Mouse (Mus musculus): ENCODE results near the gene Plcxd2. TPM values are rescaled to one million over a fixed set of nuclear protein-coding genes. Genes with fewer than 3 reads are reported as not detected.

The Plcxd2 gene
- polyA plus RNA-seq (2012; rRNA removed): 11.1 and 11.4 TPM in 2 replicates

GRCm38 (mm10) chr16:46010153-46010905, at the start of gene Plcxd2:
TSS of gene Plcxd2 (minus strand) at chr16:46010218.
- peak; percentile 98 for DNase-seq (ENCODE audit: low read depth)
- no peak for TF ChIP-seq CTCF (IDR thresholded peaks at IDR 0.05; ENCODE audit: borderline replicate concordance, extremely low read depth, insufficient read depth, insufficient read length)
- peak; percentile 79; the same call in 1 of the 2 replicates for TF ChIP-seq POLR2A (IDR thresholded peaks at IDR 0.05; ENCODE audit: borderline replicate concordance, extremely low read depth, insufficient read depth, insufficient read length, poor library complexity, severe bottlenecking)

- no peak for DNase-seq (ENCODE audit: low read depth)
- TF ChIP-seq POLR2A (IDR thresholded peaks at IDR 0.05; ENCODE audit: borderline replicate concordance, extremely low read depth, insufficient read depth, insufficient read length, poor library complexity, severe bottlenecking) (no peak), CTCF (IDR thresholded peaks at IDR 0.05; ENCODE audit: borderline replicate concordance, extremely low read depth, insufficient read depth, insufficient read length) (no peak)
Measured at GRCm38 (mm10) chr16:46046906-46047305, 36.9 kb upstream of the Plcxd2 start.

DNA sequence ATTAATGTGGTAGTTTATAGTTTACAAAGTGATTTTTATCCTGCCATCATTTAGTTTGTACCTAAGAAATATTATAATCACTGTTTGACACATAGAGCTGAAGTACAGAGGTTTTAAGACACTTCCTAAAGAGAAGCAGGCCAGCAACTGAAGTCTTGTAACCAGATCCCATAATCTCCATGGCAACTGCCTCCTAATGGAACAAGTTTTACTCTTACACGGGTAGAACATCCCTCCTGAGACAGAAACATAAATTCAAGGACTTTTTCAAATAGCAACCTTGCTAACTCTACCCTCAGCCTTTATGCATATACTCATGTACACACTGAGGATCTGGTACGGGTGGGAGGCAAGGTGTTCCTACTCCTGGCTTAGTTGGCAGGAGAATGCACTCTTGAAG, 26.2 kb upstream of the Plcxd2 start:
- peak; percentile 34 for DNase-seq (ENCODE audit: low read depth)
- TF ChIP-seq CTCF (IDR thresholded peaks at IDR 0.05; ENCODE audit: borderline replicate concordance, extremely low read depth, insufficient read depth, insufficient read length): no peak
- no peak for TF ChIP-seq POLR2A (IDR thresholded peaks at IDR 0.05; ENCODE audit: borderline replicate concordance, extremely low read depth, insufficient read depth, insufficient read length, poor library complexity, severe bottlenecking)

DNA sequence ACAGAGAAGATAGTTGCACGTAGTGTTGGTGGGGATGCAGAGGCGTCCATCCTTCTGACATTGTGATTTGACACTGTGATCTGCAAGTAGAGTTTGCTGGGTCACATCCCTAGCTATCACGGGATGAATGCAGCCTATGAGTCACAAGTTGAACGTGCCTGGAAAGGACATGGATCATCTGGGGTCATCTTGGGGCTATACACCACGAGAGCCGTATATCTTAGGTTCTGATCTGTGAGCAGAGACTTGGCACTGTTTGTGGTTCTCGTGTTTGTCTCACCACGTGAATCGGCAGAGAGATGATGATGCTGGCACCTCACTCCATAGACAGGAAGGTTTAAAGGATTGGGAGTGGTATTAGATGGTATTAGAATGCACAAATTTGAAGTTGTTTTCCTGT, 23.9 kb upstream of the Plcxd2 start:
- no peak for DNase-seq (ENCODE audit: low read depth)
- TF ChIP-seq CTCF (IDR thresholded peaks at IDR 0.05; ENCODE audit: borderline replicate concordance, extremely low read depth, insufficient read depth, insufficient read length) (no peak), POLR2A (IDR thresholded peaks at IDR 0.05; ENCODE audit: borderline replicate concordance, extremely low read depth, insufficient read depth, insufficient read length, poor library complexity, severe bottlenecking) (no peak)

DNA sequence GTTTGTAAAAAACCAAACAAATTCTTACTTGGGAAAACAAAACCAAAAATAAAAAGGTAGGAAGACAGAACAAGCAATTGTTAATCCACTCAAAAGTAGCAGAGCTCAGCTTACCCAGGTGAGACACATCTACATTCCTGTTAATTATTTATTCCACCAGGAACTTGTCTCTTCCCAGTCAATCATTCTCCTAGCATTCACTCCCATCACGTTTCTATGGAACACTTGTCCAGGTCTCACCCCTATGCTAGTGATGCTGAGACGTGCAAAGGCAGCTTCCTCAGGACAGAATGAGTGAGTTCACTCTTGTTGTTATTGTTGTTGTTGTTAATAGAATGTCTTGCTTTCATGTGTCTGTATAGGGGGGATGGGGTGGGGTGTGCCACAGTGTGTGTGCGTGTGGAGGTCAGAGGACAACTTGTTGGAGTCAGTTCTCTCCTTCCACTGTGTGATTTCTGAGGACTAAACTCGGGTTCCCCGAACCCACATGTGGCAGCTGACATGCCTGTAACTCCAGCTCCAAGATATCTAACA, 13.0 kb upstream of the Plcxd2 start:
- no peak for TF ChIP-seq CTCF (IDR thresholded peaks at IDR 0.05; ENCODE audit: borderline replicate concordance, extremely low read depth, insufficient read depth, insufficient read length)
- no peak for TF ChIP-seq POLR2A (IDR thresholded peaks at IDR 0.05; ENCODE audit: borderline replicate concordance, extremely low read depth, insufficient read depth, insufficient read length, poor library complexity, severe bottlenecking)
- DNase-seq (ENCODE audit: low read depth): no peak

DNA sequence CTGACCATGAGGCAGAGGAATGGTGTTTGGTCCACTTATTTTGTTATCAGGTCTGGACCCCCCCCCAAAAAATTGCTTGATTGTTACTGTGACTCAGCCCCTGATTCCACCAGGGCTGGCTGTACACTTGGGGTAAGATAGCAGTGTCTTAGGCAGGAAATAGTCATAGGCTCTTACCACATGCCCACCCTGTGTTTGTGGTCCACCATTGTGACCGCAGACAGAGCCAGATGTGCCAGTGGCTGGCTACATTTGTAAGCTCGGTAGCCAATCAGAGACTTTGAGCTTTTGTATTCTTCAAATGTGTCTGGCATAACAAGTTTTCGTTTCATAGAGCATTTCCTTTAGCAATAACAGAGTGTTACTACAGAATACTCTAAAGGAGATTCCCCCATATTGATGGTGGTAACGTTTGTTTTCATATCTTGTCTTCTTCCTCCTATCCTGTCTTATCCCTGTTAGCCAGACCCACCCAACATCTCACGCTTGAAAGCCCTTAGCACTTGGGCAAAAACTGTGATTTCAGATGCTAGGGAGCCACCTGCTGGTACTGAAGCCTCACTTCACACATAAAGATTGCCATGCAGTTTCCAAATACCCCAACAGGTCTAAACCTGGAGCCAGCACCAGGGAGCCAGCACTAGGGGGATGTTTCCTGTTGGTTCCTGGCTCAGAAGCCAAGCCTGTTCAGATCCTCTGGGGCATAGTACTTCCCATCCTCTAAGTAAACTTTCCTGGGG, 12.3 kb upstream of the Plcxd2 start:
- no peak for TF ChIP-seq POLR2A (IDR thresholded peaks at IDR 0.05; ENCODE audit: borderline replicate concordance, extremely low read depth, insufficient read depth, insufficient read length, poor library complexity, severe bottlenecking)
- TF ChIP-seq CTCF (IDR thresholded peaks at IDR 0.05; ENCODE audit: borderline replicate concordance, extremely low read depth, insufficient read depth, insufficient read length): peak; percentile 85; the same call in 1 of the 2 replicates
- DNase-seq (ENCODE audit: low read depth): peak; percentile 93

DNA sequence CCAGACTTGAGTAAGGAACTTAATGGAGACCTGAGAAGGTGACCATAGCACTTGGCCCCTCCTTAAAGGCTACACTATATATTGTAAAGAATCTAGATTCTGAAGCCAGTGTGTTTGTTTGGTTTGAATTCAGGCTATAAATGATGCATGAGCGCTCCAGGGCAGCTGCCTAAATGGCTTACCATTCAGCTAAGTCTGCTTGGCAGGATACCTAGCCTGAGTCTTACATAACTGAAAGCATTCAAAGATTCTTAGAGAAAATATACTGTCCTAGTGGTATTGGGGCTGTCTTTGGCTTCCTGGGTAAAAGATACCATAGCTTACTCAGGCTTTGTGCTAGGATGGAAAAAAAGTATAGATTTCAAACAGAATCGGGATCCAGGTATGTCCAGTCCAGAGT, 11.3 kb upstream of the Plcxd2 start:
- TF ChIP-seq POLR2A (IDR thresholded peaks at IDR 0.05; ENCODE audit: borderline replicate concordance, extremely low read depth, insufficient read depth, insufficient read length, poor library complexity, severe bottlenecking) (no peak), CTCF (IDR thresholded peaks at IDR 0.05; ENCODE audit: borderline replicate concordance, extremely low read depth, insufficient read depth, insufficient read length) (no peak)
- DNase-seq (ENCODE audit: low read depth): peak; percentile 30

- no peak for DNase-seq (ENCODE audit: low read depth)
Measured at GRCm38 (mm10) chr16:46020396-46020795, 10.4 kb upstream of the Plcxd2 start.

DNA sequence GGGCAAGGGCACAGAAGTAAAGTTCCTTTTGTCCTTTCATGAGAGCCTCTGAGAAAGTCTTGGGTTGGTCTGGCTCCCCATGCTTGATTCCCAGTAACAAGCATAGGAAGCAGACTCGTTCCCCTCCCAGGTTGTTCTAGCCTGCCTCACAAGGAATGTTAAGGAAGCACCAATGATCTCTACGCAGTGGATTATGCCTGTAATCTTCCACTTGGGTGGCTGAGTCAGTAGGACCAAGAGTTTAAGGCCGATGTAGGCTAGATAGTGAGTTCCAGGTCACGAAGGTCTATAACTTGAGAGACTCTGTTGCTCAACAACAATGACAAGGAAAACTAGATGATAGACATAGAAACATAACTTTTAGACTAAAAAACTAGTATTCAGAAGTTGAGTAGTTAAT, 9.8 kb upstream of the Plcxd2 start:
- no peak for TF ChIP-seq POLR2A (IDR thresholded peaks at IDR 0.05; ENCODE audit: borderline replicate concordance, extremely low read depth, insufficient read depth, insufficient read length, poor library complexity, severe bottlenecking)
- no peak for TF ChIP-seq CTCF (IDR thresholded peaks at IDR 0.05; ENCODE audit: borderline replicate concordance, extremely low read depth, insufficient read depth, insufficient read length)
- DNase-seq (ENCODE audit: low read depth): no peak

More at GRCm38 (mm10) chr16:46020396-46020795, 10.4 kb upstream of the Plcxd2 start:
- TF ChIP-seq POLR2A (IDR thresholded peaks at IDR 0.05; ENCODE audit: borderline replicate concordance, extremely low read depth, insufficient read depth, insufficient read length, poor library complexity, severe bottlenecking): no peak
- no peak for TF ChIP-seq CTCF (IDR thresholded peaks at IDR 0.05; ENCODE audit: borderline replicate concordance, extremely low read depth, insufficient read depth, insufficient read length)

DNA sequence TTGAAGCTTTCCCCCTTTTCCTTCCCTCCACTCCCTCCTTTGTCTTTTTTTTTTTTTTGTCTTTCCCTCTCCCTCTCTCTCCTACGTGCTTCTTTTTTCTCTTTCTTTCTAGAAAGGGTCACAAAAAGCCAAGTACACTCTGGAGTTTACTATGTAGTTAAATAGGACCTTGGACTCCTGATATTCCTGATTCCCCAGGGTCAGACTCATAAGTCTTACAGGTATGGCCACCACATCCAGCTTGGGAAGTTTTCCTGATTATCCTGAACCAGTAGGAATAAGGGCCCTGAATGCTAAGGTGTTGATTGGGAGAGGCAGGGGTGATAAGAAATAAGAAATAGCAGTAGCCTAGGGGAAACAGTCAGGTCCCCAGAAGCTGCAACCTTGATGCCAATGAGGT, 9.3 kb upstream of the Plcxd2 start:
- no peak for DNase-seq (ENCODE audit: low read depth)
- TF ChIP-seq POLR2A (IDR thresholded peaks at IDR 0.05; ENCODE audit: borderline replicate concordance, extremely low read depth, insufficient read depth, insufficient read length, poor library complexity, severe bottlenecking) (no peak), CTCF (IDR thresholded peaks at IDR 0.05; ENCODE audit: borderline replicate concordance, extremely low read depth, insufficient read depth, insufficient read length) (no peak)

- no peak for DNase-seq (ENCODE audit: low read depth)
- TF ChIP-seq POLR2A (IDR thresholded peaks at IDR 0.05; ENCODE audit: borderline replicate concordance, extremely low read depth, insufficient read depth, insufficient read length, poor library complexity, severe bottlenecking) (no peak), CTCF (IDR thresholded peaks at IDR 0.05; ENCODE audit: borderline replicate concordance, extremely low read depth, insufficient read depth, insufficient read length) (no peak)
Measured at GRCm38 (mm10) chr16:46011696-46012095, 1.7 kb upstream of the Plcxd2 start.

Measured in brain, embryonic 14.5 days (tissue).